ENCODE assay signal across 17 mouse cellular contexts in the genomic region with DNA sequence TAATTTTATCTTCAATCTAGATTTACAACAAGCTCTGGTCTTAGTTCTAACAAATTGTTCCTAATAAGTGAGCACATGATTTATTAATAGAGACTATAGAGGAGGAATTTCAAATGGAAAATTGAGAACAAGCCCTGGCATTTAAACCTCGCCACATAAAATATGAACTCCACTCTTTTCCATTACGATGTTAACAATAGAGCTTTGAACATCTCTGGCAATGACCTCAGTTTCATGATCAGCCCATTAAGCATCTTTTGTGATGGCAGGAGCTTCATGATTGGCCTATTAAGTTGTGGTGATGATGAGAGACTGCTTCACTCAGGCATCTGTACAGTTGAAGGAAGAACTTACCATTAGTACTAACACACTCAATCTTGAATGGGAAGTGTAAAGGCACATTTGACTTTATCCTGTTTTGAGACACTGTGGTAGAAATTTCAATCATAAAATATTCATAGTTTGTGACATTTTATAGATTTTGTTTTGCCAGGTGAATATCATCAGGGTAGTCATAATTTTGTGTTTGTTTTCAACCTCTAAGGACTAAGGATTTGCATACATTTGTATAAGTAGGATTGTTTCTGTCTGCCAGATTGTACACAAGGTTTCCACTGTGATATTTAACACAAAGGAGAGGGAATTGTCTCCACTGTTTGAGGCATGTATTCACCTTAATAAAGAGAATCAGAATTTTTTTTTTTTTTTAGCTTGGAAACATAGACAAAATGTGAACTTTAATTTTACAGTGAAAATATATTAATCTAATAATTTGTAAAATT.
"Had no signal": no experiment of that assay in that cellular context is flagged by ENCODE, and none has a peak within 500 bp of the region (broad histone marks: within the 10 kb centered on the region; RNA-seq: fewer than 3 reads in every experiment).

No protein-coding gene starts in this region.

- H3K4me1 ChIP-seq: liver, embryonic 12.5 days; neural tube, embryonic 13.5 days; neural tube, embryonic 15.5 days; stomach, embryonic 15.5 days had no signal

- H3K36me3 ChIP-seq: liver, embryonic 12.5 days; midbrain, embryonic 12.5 days; neural tube, embryonic 13.5 days; neural tube, embryonic 15.5 days; stomach, embryonic 15.5 days had no signal

- H3K9me3 ChIP-seq: liver, embryonic 12.5 days; neural tube, embryonic 15.5 days; stomach, embryonic 15.5 days had no signal

- H3K27me3 ChIP-seq: liver, embryonic 12.5 days; midbrain, embryonic 12.5 days; neural tube, embryonic 13.5 days; neural tube, embryonic 15.5 days; stomach, embryonic 15.5 days had no signal

- DNase-seq: lung, adult 18-20 months; lung, embryonic 14.5 days; lung, postnatal 10 days; lung, postnatal 4 days; right cerebral cortex, adult 18-20 months; right cerebral cortex, postnatal 25 days; thymus, adult 2 months; thymus, postnatal 25 days; thymus, postnatal 4 days had no signal

- H3K4me2 ChIP-seq: liver, embryonic 12.5 days; lung, embryonic 14.5 days; midbrain, embryonic 12.5 days; neural tube, embryonic 13.5 days; neural tube, embryonic 15.5 days; stomach, embryonic 15.5 days had no signal

- H3K4me3 ChIP-seq: liver, embryonic 12.5 days; midbrain, embryonic 12.5 days; myocyte; neural tube, embryonic 13.5 days; neural tube, embryonic 15.5 days; stomach, embryonic 15.5 days had no signal

- H3K27ac ChIP-seq: liver, embryonic 12.5 days; liver, embryonic 14.5 days; midbrain, embryonic 12.5 days; neural tube, embryonic 13.5 days; neural tube, embryonic 15.5 days; stomach, embryonic 15.5 days; stomach, postnatal 0 days had no signal

- ATAC-seq: liver, embryonic 12.5 days had no signal

- H3K9ac ChIP-seq: liver, embryonic 12.5 days; liver, embryonic 14.5 days; lung, embryonic 14.5 days; midbrain, embryonic 12.5 days; neural tube, embryonic 13.5 days; neural tube, embryonic 15.5 days; stomach, embryonic 15.5 days had no signal
